ENCODE assay signal across 8 mouse cellular contexts in the genomic region with DNA sequence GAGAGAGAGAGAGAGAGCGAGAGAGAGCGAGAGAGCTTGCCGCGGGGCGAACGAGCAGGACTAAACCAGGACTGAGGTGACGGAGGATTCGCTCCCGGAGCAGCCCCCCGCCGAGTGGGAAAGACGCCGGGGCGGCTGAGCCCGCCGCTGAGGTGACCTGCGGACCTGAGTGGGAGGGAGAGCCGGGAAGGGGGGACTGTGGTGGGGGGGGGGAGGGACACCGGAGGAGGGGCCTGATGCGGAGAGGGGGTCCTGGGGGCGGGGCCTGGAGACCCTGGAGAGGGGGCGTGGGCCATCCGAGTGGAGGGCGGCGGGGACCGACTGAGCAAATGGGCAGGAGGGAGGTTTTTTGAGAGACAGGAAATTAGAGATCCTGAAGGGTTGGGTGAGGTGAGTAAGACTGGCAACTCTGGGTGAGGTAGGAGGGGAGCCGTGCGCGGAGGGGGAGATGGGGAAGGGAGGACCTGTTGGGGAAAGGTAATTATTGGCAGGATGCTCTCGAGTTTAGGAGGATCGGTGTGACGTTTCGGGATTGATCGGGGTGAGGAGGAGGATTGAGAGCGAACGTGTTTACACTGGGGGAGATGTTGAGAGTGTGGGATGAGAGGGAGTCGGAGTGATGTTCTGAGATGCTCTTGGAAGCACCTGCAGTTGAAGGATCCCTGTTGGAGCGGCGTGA. TPM values are rescaled to one million over a fixed set of nuclear protein-coding genes. Genes with fewer than 3 reads are reported as not detected.
DNase-seq lines count a peak whose midpoint lies in the region; ATAC-seq lines count a peak whose summit lies in the region.

No protein-coding gene starts in this region.

- peak overlapping the region; percentile 94 for H3K27ac ChIP-seq in forebrain, embryonic 13.5 days
- H3K27ac ChIP-seq in kidney, embryonic 14.5 days (ENCODE audit: low read depth, low read length) = peak overlapping the region; percentile 93
- peak overlapping the region; percentile 76 for H3K27ac ChIP-seq in liver, embryonic 16.5 days (ENCODE audit: low read length)
- peak overlapping the region; percentile 96 for H3K27ac ChIP-seq in neural tube, embryonic 15.5 days (replicated peaks)

- WGBS in forebrain, embryonic 13.5 days = under 1% methylated on average over 28 of the region's 39 CpGs
- under 1% methylated on average over 34 of the region's 39 CpGs for WGBS in kidney, embryonic 14.5 days
- WGBS in liver, embryonic 16.5 days (ENCODE audit: insufficient replicate concordance) = under 1% methylated on average over 38 of the region's 39 CpGs
- WGBS in neural tube, embryonic 15.5 days = under 1% methylated on average over 37 of the region's 39 CpGs

- H3K4me1 ChIP-seq in forebrain, embryonic 13.5 days = peaks cover 19% of the 10 kb centered on the region
- peaks cover 9% of the 10 kb centered on the region; the same call in 1 of the 2 replicates for H3K4me1 ChIP-seq in kidney, embryonic 14.5 days (ENCODE audit: control insufficient read depth, insufficient read depth, low read length)
- peaks cover 14% of the 10 kb centered on the region for H3K4me1 ChIP-seq in liver, embryonic 16.5 days (ENCODE audit: control insufficient read depth, low read depth, low read length)
- H3K4me1 ChIP-seq in neural tube, embryonic 15.5 days = peaks cover 29% of the 10 kb centered on the region

- ATAC-seq in activated CD4-positive, CD25-positive, alpha-beta regulatory T cell, adult 4 months = peak; percentile 50
- peak; percentile 70 for ATAC-seq in forebrain, embryonic 13.5 days
- peak; percentile 75 for ATAC-seq in kidney, embryonic 14.5 days (ENCODE audit: low FRiP score, low TSS enrichment)
- peak; percentile 51 for ATAC-seq in liver, embryonic 16.5 days (ENCODE audit: low read depth)
- ATAC-seq in neural tube, embryonic 15.5 days (ENCODE audit: low FRiP score) = peak; percentile 75

- peak overlapping the region; percentile 57 for H3K4me3 ChIP-seq in forebrain, embryonic 13.5 days
- H3K4me3 ChIP-seq in kidney, embryonic 14.5 days (ENCODE audit: low read length) = peak overlapping the region; percentile 70
- H3K4me3 ChIP-seq in liver, embryonic 16.5 days (ENCODE audit: low read depth, low read length) = peak overlapping the region; percentile 84
- peak overlapping the region; percentile 66 for H3K4me3 ChIP-seq in neural tube, embryonic 15.5 days (replicated peaks)

- DNase-seq in layer of hippocampus, postnatal 14 days (ENCODE audit: low spot score in 2 of 2) = peak; percentile 54 to 64
- no peak for DNase-seq in layer of hippocampus, adult 8-10 months (ENCODE audit: low spot score in 2 of 2)
- no peak for DNase-seq in cerebellum, postnatal 14 days

- no peaks in the 10 kb centered on the region for H3K9me3 ChIP-seq in forebrain, embryonic 13.5 days (replicated peaks)
- H3K9me3 ChIP-seq in kidney, embryonic 14.5 days (ENCODE audit: control insufficient read depth, low read length) = no peaks in the 10 kb centered on the region
- no peaks in the 10 kb centered on the region for H3K9me3 ChIP-seq in liver, embryonic 16.5 days (replicated peaks; ENCODE audit: control insufficient read depth, low read length)
- H3K9me3 ChIP-seq in neural tube, embryonic 15.5 days (replicated peaks) = no peaks in the 10 kb centered on the region

- H3K4me2 ChIP-seq in forebrain, embryonic 13.5 days = peak overlapping the region; percentile 75
- peak overlapping the region; percentile 75 for H3K4me2 ChIP-seq in kidney, embryonic 14.5 days (replicated peaks; ENCODE audit: low read depth, low read length)
- peak overlapping the region; percentile 93 for H3K4me2 ChIP-seq in liver, embryonic 16.5 days (ENCODE audit: low read depth, low read length)
- peak overlapping the region; percentile 59 for H3K4me2 ChIP-seq in neural tube, embryonic 15.5 days

- H3K27me3 ChIP-seq in forebrain, embryonic 13.5 days = no peaks in the 10 kb centered on the region
- no peaks in the 10 kb centered on the region for H3K27me3 ChIP-seq in kidney, embryonic 14.5 days (ENCODE audit: control insufficient read depth, insufficient read depth, low read length)
- H3K27me3 ChIP-seq in liver, embryonic 16.5 days (ENCODE audit: control insufficient read depth, insufficient read depth, low read depth, low read length) = no peaks in the 10 kb centered on the region
- H3K27me3 ChIP-seq in neural tube, embryonic 15.5 days (replicated peaks) = no peaks in the 10 kb centered on the region

- H3K36me3 ChIP-seq in forebrain, embryonic 13.5 days (ENCODE audit: poor library complexity, severe bottlenecking) = peaks cover 26% of the 10 kb centered on the region
- peaks cover 24% of the 10 kb centered on the region for H3K36me3 ChIP-seq in kidney, embryonic 14.5 days (ENCODE audit: control insufficient read depth, insufficient read depth, low read length)
- H3K36me3 ChIP-seq in liver, embryonic 16.5 days (ENCODE audit: control insufficient read depth, insufficient read depth) = peaks cover 14% of the 10 kb centered on the region; the same call in 1 of the 2 replicates
- H3K36me3 ChIP-seq in neural tube, embryonic 15.5 days = peaks cover 11% of the 10 kb centered on the region; the same call in 1 of the 2 replicates

- H3K9ac ChIP-seq in forebrain, embryonic 13.5 days = peak overlapping the region; percentile 72
- peak overlapping the region; percentile 76 for H3K9ac ChIP-seq in kidney, embryonic 14.5 days (ENCODE audit: low read depth, low read length)
- H3K9ac ChIP-seq in liver, embryonic 16.5 days (ENCODE audit: low read depth, low read length) = peak overlapping the region; percentile 89
- H3K9ac ChIP-seq in neural tube, embryonic 15.5 days (replicated peaks) = peak overlapping the region; percentile 68

RNA-seq across cellular contexts. Expression of a gene that starts 0.5 kb away (rescaled TPM):
- 10 to 100 TPM; 35.8 to 43.8 TPM for total RNA-seq in layer of hippocampus, postnatal 14 days (2021)
- 10 to 100 TPM; 69.4 to 86.8 (median 80.7) TPM for total RNA-seq in layer of hippocampus, adult 8-10 months (2022)
- polyA plus RNA-seq in activated CD4-positive, CD25-positive, alpha-beta regulatory T cell, adult 4 months (2017; shearing (Covaris generic)) = 10 to 100 TPM; 10.9 to 12.3 TPM
- polyA plus RNA-seq in forebrain, embryonic 13.5 days (2015; fragmentation: Nextera tagmentation; extraction: Ambion mirVana) = 5.0 and 5.4 TPM in 2 replicates
- 6.5 and 6.7 TPM in 2 replicates for polyA plus RNA-seq in kidney, embryonic 14.5 days (2014; fragmentation: Nextera tagmentation; extraction: Ambion mirVana)
- polyA plus RNA-seq in liver, embryonic 16.5 days (2015; fragmentation: Nextera tagmentation; extraction: Ambion mirVana) = 1.2 and 1.6 TPM in 2 replicates
- 3.9 and 4.8 TPM in 2 replicates for polyA plus RNA-seq in neural tube, embryonic 15.5 days (2015; fragmentation: Nextera tagmentation; extraction: Ambion mirVana)

RNA-seq across cellular contexts. Expression of a gene that starts 27.3 kb away (rescaled TPM):
- 100 to 1,000 TPM; 159 to 165 TPM for total RNA-seq in layer of hippocampus, postnatal 14 days (2021)
- total RNA-seq in layer of hippocampus, adult 8-10 months (2022) = 100 to 1,000 TPM; 171 to 203 (median 197) TPM
- polyA plus RNA-seq in activated CD4-positive, CD25-positive, alpha-beta regulatory T cell, adult 4 months (2017; shearing (Covaris generic)) = under 1 TPM in 1 of 2 experiments, not detected in 1; 0.15 TPM
- 2.4 and 3.0 TPM in 2 replicates for polyA plus RNA-seq in forebrain, embryonic 13.5 days (2015; fragmentation: Nextera tagmentation; extraction: Ambion mirVana)
- 1.6 and 2.4 TPM in 2 replicates for polyA plus RNA-seq in kidney, embryonic 14.5 days (2014; fragmentation: Nextera tagmentation; extraction: Ambion mirVana)
- polyA plus RNA-seq in liver, embryonic 16.5 days (2015; fragmentation: Nextera tagmentation; extraction: Ambion mirVana) = 0.06 and 0.18 TPM in 2 replicates
- polyA plus RNA-seq in neural tube, embryonic 15.5 days (2015; fragmentation: Nextera tagmentation; extraction: Ambion mirVana) = 12.5 and 13.7 TPM in 2 replicates

RNA-seq across cellular contexts. Expression of a gene that starts 43.7 kb away (rescaled TPM):
- under 1 TPM; 0.81 to 0.97 TPM for total RNA-seq in layer of hippocampus, postnatal 14 days (2021)
- 1 to 10 TPM in 1 of 4 experiments, under 1 TPM in 3; 0.36 to 1.2 (median 0.44) TPM for total RNA-seq in layer of hippocampus, adult 8-10 months (2022)
- 10 to 100 TPM; 10.1 to 17.7 TPM for polyA plus RNA-seq in activated CD4-positive, CD25-positive, alpha-beta regulatory T cell, adult 4 months (2017; shearing (Covaris generic))
- 23.0 and 26.9 TPM in 2 replicates for polyA plus RNA-seq in forebrain, embryonic 13.5 days (2015; fragmentation: Nextera tagmentation; extraction: Ambion mirVana)
- polyA plus RNA-seq in kidney, embryonic 14.5 days (2014; fragmentation: Nextera tagmentation; extraction: Ambion mirVana) = 32.5 and 44.1 TPM in 2 replicates
- 52.7 and 57.3 TPM in 2 replicates for polyA plus RNA-seq in liver, embryonic 16.5 days (2015; fragmentation: Nextera tagmentation; extraction: Ambion mirVana)
- 3.8 and 12.0 TPM in 2 replicates for polyA plus RNA-seq in neural tube, embryonic 15.5 days (2015; fragmentation: Nextera tagmentation; extraction: Ambion mirVana)

RNA-seq across cellular contexts. Expression of a gene that starts 59.2 kb away (rescaled TPM):
- total RNA-seq in layer of hippocampus, postnatal 14 days (2021) = 10 to 100 TPM; 56.7 to 59.7 TPM
- total RNA-seq in layer of hippocampus, adult 8-10 months (2022) = 10 to 100 TPM; 50.5 to 64.9 (median 59.4) TPM
- 10 to 100 TPM; 10.6 to 11.2 TPM for polyA plus RNA-seq in activated CD4-positive, CD25-positive, alpha-beta regulatory T cell, adult 4 months (2017; shearing (Covaris generic))
- polyA plus RNA-seq in forebrain, embryonic 13.5 days (2015; fragmentation: Nextera tagmentation; extraction: Ambion mirVana) = 46.4 and 51.1 TPM in 2 replicates
- polyA plus RNA-seq in kidney, embryonic 14.5 days (2014; fragmentation: Nextera tagmentation; extraction: Ambion mirVana) = 28.1 and 43.1 TPM in 2 replicates
- polyA plus RNA-seq in liver, embryonic 16.5 days (2015; fragmentation: Nextera tagmentation; extraction: Ambion mirVana) = 11.6 and 13.6 TPM in 2 replicates
- polyA plus RNA-seq in neural tube, embryonic 15.5 days (2015; fragmentation: Nextera tagmentation; extraction: Ambion mirVana) = 44.3 and 46.8 TPM in 2 replicates

Comparison
In these comparisons a context has a peak if more than half of its experiments do, and no peak if none do; other contexts are left out.
1. DNase-seq: peak in layer of hippocampus, postnatal 14 days (2 of 2); none in layer of hippocampus, adult 8-10 months (0 of 2) and cerebellum, postnatal 14 days (0 of 2).
2. Peak in every context shown above with its lines, with median percentiles within 50 percentile points of each other: ATAC-seq, H3K27ac ChIP-seq, H3K4me2 ChIP-seq, H3K4me3 ChIP-seq and H3K9ac ChIP-seq.